Mouse (Mus musculus) gastrocnemius, adult 8-10 months (tissue): ENCODE measurements around the gene Nucb1. TPM values are rescaled to one million over a fixed set of nuclear protein-coding genes. Genes with fewer than 3 reads are reported as not detected.

Experiments
- microRNA-seq: library from miRNA; unstranded; fragments of <30 nt; microRNA quantifications from one replicate; pipeline ENCODE4 v1.2.0, GENCODE M21; 2022
- total RNA-seq, 4 experiments: library from RNA; stranded (reverse); gene quantifications; 2 replicates each; pipeline ENCODE4 v1.2.4; 2022

Gene Nucb1
- total RNA-seq, 4 experiments from 2014 or later = 51.1 to 66.1 (median 56.8) TPM

Small RNA genes within 50 kb of the gene (microRNA-seq; reads per million reads assigned to microRNA genes)
- gene Gm22133 = not detected

Other genes starting within 250 kb of the Nucb1 start
- not detected for gene Slc6a21, start 232.9 kb downstream of the Nucb1 start, total RNA-seq
- gene Trpm4, start 176.6 kb downstream of the Nucb1 start, total RNA-seq = 10 to 100 TPM; 30.7 to 35.6 (median 32.0) TPM
- gene Hrc, start 175.1 kb downstream of the Nucb1 start, total RNA-seq = 100 to 1,000 TPM; 700 to 858 (median 833) TPM
- under 1 TPM in 3 of 4 experiments, not detected in 1; 0.07 to 0.24 (median 0.09) TPM for gene Ppfia3, start 143.4 kb downstream of the Nucb1 start, total RNA-seq
- not detected for gene Lin7b, start 139.8 kb downstream of the Nucb1 start, total RNA-seq
- gene Snrnp70, start 114.7 kb downstream of the Nucb1 start, total RNA-seq = 10 to 100 TPM; 45.4 to 74.5 (median 59.9) TPM
- gene Kcna7, start 104.8 kb downstream of the Nucb1 start, total RNA-seq = 10 to 100 TPM; 78.8 to 94.6 (median 88.3) TPM
- gene Ntf5, start 96.7 kb downstream of the Nucb1 start, total RNA-seq = 1 to 10 TPM; 3.7 to 4.9 (median 4.3) TPM
- under 1 TPM in 2 of 4 experiments, not detected in 2; 0.46 to 0.61 TPM for gene Lhb, start 89.6 kb downstream of the Nucb1 start, total RNA-seq
- 100 to 1,000 TPM; 265 to 308 (median 299) TPM for gene Gys1, start 75.6 kb downstream of the Nucb1 start, total RNA-seq
- gene Ruvbl2, start 72.3 kb downstream of the Nucb1 start, total RNA-seq = 10 to 100 TPM; 22.4 to 28.6 (median 24.0) TPM
- 100 to 1,000 TPM in 3 of 4 experiments, 10 to 100 TPM in 1; 83.2 to 132 (median 121) TPM for gene Ftl1, start 50.5 kb downstream of the Nucb1 start, total RNA-seq
- gene Bax, start 43.5 kb downstream of the Nucb1 start, total RNA-seq = 10 to 100 TPM; 14.5 to 17.8 (median 15.3) TPM
- gene Tulp2, start 28.5 kb downstream of the Nucb1 start, total RNA-seq = not detected
- gene Gm45808, start 23.6 kb downstream of the Nucb1 start, total RNA-seq = 10 to 100 TPM in 3 of 4 experiments, 1 to 10 TPM in 1; 9.7 to 19.4 (median 11.8) TPM
- gene Dhdh, start 21.6 kb downstream of the Nucb1 start, total RNA-seq = 10 to 100 TPM; 22.2 to 29.9 (median 27.6) TPM
- gene Ppp1r15a, start 15.9 kb upstream of the Nucb1 start, total RNA-seq = 10 to 100 TPM; 19.6 to 34.3 (median 29.4) TPM
- 1 to 10 TPM; 1.4 to 5.4 (median 4.6) TPM for gene Plekha4, start 15.9 kb upstream of the Nucb1 start, total RNA-seq
- gene Hsd17b14, start 44.5 kb upstream of the Nucb1 start, total RNA-seq = 1 to 10 TPM in 1 of 4 experiments, under 1 TPM in 2, not detected in 1; 0.52 to 2.8 (median 0.56) TPM
- 100 to 1,000 TPM in 1 of 4 experiments, 10 to 100 TPM in 3; 82.2 to 107 (median 91.8) TPM for gene Bcat2, start 59.7 kb upstream of the Nucb1 start, total RNA-seq
- gene Fgf21, start 105.1 kb upstream of the Nucb1 start, total RNA-seq = not detected
- gene Fut1, start 106.9 kb upstream of the Nucb1 start, total RNA-seq = not detected
- not detected for gene Izumo1, start 111.4 kb upstream of the Nucb1 start, total RNA-seq
- gene Rasip1, start 117.1 kb upstream of the Nucb1 start, total RNA-seq = 1 to 10 TPM; 5.1 to 7.0 (median 5.3) TPM
- 10 to 100 TPM; 18.5 to 36.8 (median 28.8) TPM for gene Mamstr, start 129.6 kb upstream of the Nucb1 start, total RNA-seq
- under 1 TPM; 0.12 to 0.29 (median 0.20) TPM for gene Fut2, start 156.0 kb upstream of the Nucb1 start, total RNA-seq
- under 1 TPM; 0.18 to 0.48 (median 0.27) TPM for gene Ntn5, start 173.6 kb upstream of the Nucb1 start, total RNA-seq
- under 1 TPM in 3 of 4 experiments, not detected in 1; 0.12 to 0.18 (median 0.16) TPM for gene Sec1, start 184.0 kb upstream of the Nucb1 start, total RNA-seq
- 10 to 100 TPM; 14.3 to 18.2 (median 16.1) TPM for gene Car11, start 189.4 kb upstream of the Nucb1 start, total RNA-seq
- 100 to 1,000 TPM in 3 of 4 experiments, 10 to 100 TPM in 1; 69.5 to 173 (median 143) TPM for gene Dbp, start 194.7 kb upstream of the Nucb1 start, total RNA-seq
- gene Rpl18, start 205.1 kb upstream of the Nucb1 start, total RNA-seq = 100 to 1,000 TPM; 479 to 609 (median 594) TPM
- gene Sphk2, start 207.6 kb upstream of the Nucb1 start, total RNA-seq = 10 to 100 TPM; 10.6 to 15.0 (median 13.0) TPM
- under 1 TPM in 2 of 4 experiments, not detected in 2; 0.10 to 0.38 TPM for gene Fam83e, start 210.8 kb upstream of the Nucb1 start, total RNA-seq
- gene Spaca4, start 215.4 kb upstream of the Nucb1 start, total RNA-seq = not detected